Mouse (Mus musculus) thymus, postnatal 10 days (tissue): ENCODE results near the gene Olfr1129.
"Not testable (repeated sequence)": the region's sequence is repeated elsewhere in the genome, so short reads cannot be mapped to it uniquely, and the experiment has no call there.

Experiments used
- DNase-seq, 2 experiments: peaks; one replicate each; pipeline ENCODE4 v3.0.0; 2021; ENCODE audit warnings: low spot score in 2 of 2

Gene Olfr1129

GRCm38 (mm10) chr2:87573602-87574001 lies at the start of gene Olfr1129:
TSS of gene Olfr1129 (plus strand) at chr2:87573902.
- not testable (repeated sequence) for DNase-seq

GRCm38 (mm10) chr2:87525899-87526616 lies 47.6 kb upstream of the Olfr1129 start:
- not testable (repeated sequence) for DNase-seq

- no peak for DNase-seq
Observed at GRCm38 (mm10) chr2:87531496-87531895, 42.2 kb upstream of the Olfr1129 start, which contains the start of gene Olfr153. TSS of gene Olfr153 (plus strand) at chr2:87531796.

GRCm38 (mm10) chr2:87534826-87535225 lies 38.9 kb upstream of the Olfr1129 start:
- no peak for DNase-seq

- DNase-seq, result no peak
Observed at GRCm38 (mm10) chr2:87545442-87545841, 28.3 kb upstream of the Olfr1129 start, which contains the start of gene Olfr1128. TSS of gene Olfr1128 (minus strand) at chr2:87545542.

GRCm38 (mm10) chr2:87605912-87606311 lies 32.2 kb downstream of the Olfr1129 start, which contains the start of gene Olfr1130:
TSS of gene Olfr1130 (plus strand) at chr2:87606212.
- not testable (repeated sequence) for DNase-seq

- DNase-seq, result no peak
Observed at GRCm38 (mm10) chr2:87626804-87627203, 53.1 kb downstream of the Olfr1129 start, which contains the start of gene Olfr1131. TSS of gene Olfr1131 (plus strand) at chr2:87627104.
